Mouse (Mus musculus): ENCODE measurements around the gene Olfr370. TPM values are rescaled to one million over a fixed set of nuclear protein-coding genes. Genes with fewer than 3 reads are reported as not detected.

Olfr370 gene
- not detected for polyA plus RNA-seq (2017; shearing (Covaris generic))

GRCm38 (mm10) chr8:83535736-83536135 is at the start of gene Olfr370:
Olfr370 (plus strand) TSS chr8:83535780.

GRCm38 (mm10) chr8:83566469-83567395 is 31.2 kb downstream of the Olfr370 start, which contains the start of gene Ndufb7:
Ndufb7 (plus strand) TSS chr8:83566671.

Other genes with a start within 250 kb of the Olfr370 start
- not detected for gene Ucp1, start 245.4 kb upstream of the Olfr370 start, polyA plus RNA-seq (2017; shearing (Covaris generic))
- 14.6 TPM for gene Elmod2, start 203.3 kb upstream of the Olfr370 start, polyA plus RNA-seq (2017; shearing (Covaris generic))
- gene Mgat4d, start 187.3 kb upstream of the Olfr370 start, polyA plus RNA-seq (2017; shearing (Covaris generic)): not detected
- 0.20 TPM for gene Clgn, start 145.9 kb upstream of the Olfr370 start, polyA plus RNA-seq (2017; shearing (Covaris generic))
- 32.6 TPM for gene Scoc, start 77.4 kb upstream of the Olfr370 start, polyA plus RNA-seq (2017; shearing (Covaris generic))
- 323 TPM for gene Ndufb7, start 30.9 kb downstream of the Olfr370 start, polyA plus RNA-seq (2017; shearing (Covaris generic))
- gene Tecr, start 72.2 kb downstream of the Olfr370 start, polyA plus RNA-seq (2017; shearing (Covaris generic)): 564 TPM
- gene Dnajb1, start 72.4 kb downstream of the Olfr370 start, polyA plus RNA-seq (2017; shearing (Covaris generic)): 90.1 TPM
- gene Gipc1, start 116.9 kb downstream of the Olfr370 start, polyA plus RNA-seq (2017; shearing (Covaris generic)): 72.7 TPM
- gene Ptger1, start 130.9 kb downstream of the Olfr370 start, polyA plus RNA-seq (2017; shearing (Covaris generic)): 0.73 TPM
- gene Pkn1, start 163.4 kb downstream of the Olfr370 start, polyA plus RNA-seq (2017; shearing (Covaris generic)): 15.5 TPM
- 223 TPM for gene Ddx39, start 179.4 kb downstream of the Olfr370 start, polyA plus RNA-seq (2017; shearing (Covaris generic))
- gene Adgre5, start 205.5 kb downstream of the Olfr370 start, polyA plus RNA-seq (2017; shearing (Covaris generic)): 601 TPM

Data from CD4-positive, CD25-positive, alpha-beta regulatory T cell, adult 9 weeks (primary cell).